Mouse (Mus musculus) thymus, adult 2 months (tissue): Measurements from ENCODE around the gene Brox. TPM values are rescaled to one million over a fixed set of nuclear protein-coding genes. Genes with fewer than 3 reads are reported as not detected.

ENCODE experiments used
- DNase-seq: peaks from one replicate; pipeline ENCODE4 v3.0.0; 2021
- H3K27ac ChIP-seq: fragments of 200-500 bp; 2 replicates; pipeline ENCODE4 v1.5.1; 2012; ENCODE audit warnings: low read length, control low read depth; ENCODE audit not compliant: control insufficient read depth, insufficient read depth
- H3K27me3 ChIP-seq: fragments of 200-500 bp; 2 replicates; pipeline ENCODE4 v1.6.1; 2012; ENCODE audit warnings: mild to moderate bottlenecking, low read length, moderate library complexity, mixed read lengths; ENCODE audit not compliant: control insufficient read depth, insufficient read depth
- H3K36me3 ChIP-seq: fragments of 200-500 bp; 2 replicates; pipeline ENCODE4 v1.6.1; 2012; ENCODE audit warnings: mild to moderate bottlenecking, low read length, moderate library complexity; ENCODE audit not compliant: control insufficient read depth, insufficient read depth
- H3K4me1 ChIP-seq: fragments of 200-500 bp; replicated peaks from 2 replicates; pipeline ENCODE4 v1.6.1; 2012; ENCODE audit warnings: low read length; ENCODE audit not compliant: control insufficient read depth, insufficient read depth
- H3K4me3 ChIP-seq: fragments of 200-500 bp; 2 replicates; pipeline ENCODE4 v1.5.1; 2012; ENCODE audit warnings: mild to moderate bottlenecking, low read length, control low read depth, moderate library complexity; ENCODE audit not compliant: control insufficient read depth, insufficient read depth
- CTCF ChIP-seq: fragments of 200-500 bp; IDR thresholded peaks from 2 replicates; pipeline ENCODE4 v1.5.1; 2012; ENCODE audit warnings: mild to moderate bottlenecking, control low read depth, low read length, moderate library complexity, borderline replicate concordance; ENCODE audit not compliant: control insufficient read depth, poor library complexity, insufficient read depth; ENCODE audit errors: extremely low read depth
- POLR2A ChIP-seq: fragments of 200-500 bp; IDR thresholded peaks from 2 replicates; pipeline ENCODE4 v1.6.1; 2012; ENCODE audit warnings: mild to moderate bottlenecking, low read length, control low read depth, moderate library complexity; ENCODE audit not compliant: control insufficient read depth, poor library complexity, insufficient read depth; ENCODE audit errors: extremely low read depth
- WGBS: fragments of 180-500 bp; shearing (Covaris S2); methylation state at CpG from one replicate; pipeline ENCODE4 v1.1.7; 2018; 5-methylcytosine and 5-hydroxymethylcytosine counted together
- polyA plus RNA-seq: library from polyadenylated mRNA; depleted of rRNA; stranded (reverse); fragments of >200 nt; gene quantifications from 2 replicates; pipeline ENCODE4 v1.2.3, GENCODE M21; 2012

Gene Brox
- polyA plus RNA-seq, 1 experiment: 34.2 TPM

- H3K27me3 ChIP-seq: no peaks in the 10 kb centered on the region
- no peaks in the 10 kb centered on the region for H3K4me1 ChIP-seq
- peaks cover under 1% of the 10 kb centered on the region for H3K36me3 ChIP-seq
- 65% methylated on average over 10 of the region's 10 CpGs for WGBS
- peak; percentile 13 for DNase-seq
- H3K4me3 ChIP-seq: no peak overlapping the region
- no peak overlapping the region for H3K27ac ChIP-seq
- TF ChIP-seq CTCF: no peak
- no peak for TF ChIP-seq POLR2A
These were observed 23.9 kb downstream of the Brox start for GRCm38 (mm10) chr1:183272867-183273818.

DNA sequence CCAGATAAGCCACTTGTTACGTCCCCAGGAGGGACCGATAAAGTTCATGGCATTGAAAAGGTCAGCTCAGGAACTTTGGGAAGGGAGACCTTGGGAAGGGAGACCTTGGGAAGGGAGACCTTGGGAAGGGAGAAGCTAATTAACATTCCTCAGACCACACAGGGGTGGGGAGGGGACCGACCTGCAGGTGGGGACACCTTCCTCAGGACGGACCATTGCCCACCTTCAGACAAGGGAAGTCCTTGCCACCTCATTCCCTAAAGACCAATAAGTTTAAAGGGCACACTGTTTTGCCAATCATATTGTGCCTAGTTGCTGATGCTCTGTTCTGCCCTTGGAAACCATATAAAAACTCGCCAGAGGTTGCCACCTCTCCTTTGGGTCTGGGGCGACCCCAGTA lies 29.4 kb downstream of the Brox start:
- Histone ChIP-seq H3K36me3 (no peaks in the 10 kb centered on the region), H3K4me1 (peaks cover 10% of the 10 kb centered on the region), H3K27me3 (no peaks in the 10 kb centered on the region), H3K27ac (no peak overlapping the region), H3K4me3 (no peak overlapping the region)
- 95% methylated on average over 6 of the region's 6 CpGs for WGBS
- TF ChIP-seq CTCF (no peak), POLR2A (no peak)
- no peak for DNase-seq

- WGBS: 44% methylated on average over 14 of the region's 14 CpGs
- Histone ChIP-seq H3K27ac (peak overlapping the region; percentile 91), H3K4me3 (peak overlapping the region; percentile 32), H3K4me1 (peaks cover 10% of the 10 kb centered on the region), H3K36me3 (no peaks in the 10 kb centered on the region), H3K27me3 (no peaks in the 10 kb centered on the region)
- TF ChIP-seq POLR2A (no peak), CTCF (peak; percentile 17; the same call in 1 of the 2 replicates)
- DNase-seq: peak; percentile 53
These were observed 31.1 kb downstream of the Brox start for GRCm38 (mm10) chr1:183265921-183266467.

GRCm38 (mm10) chr1:183264145-183265008 lies 32.7 kb downstream of the Brox start:
- no peaks in the 10 kb centered on the region for H3K36me3 ChIP-seq
- DNase-seq: no peak
- no peak overlapping the region for H3K4me3 ChIP-seq
- H3K27me3 ChIP-seq: no peaks in the 10 kb centered on the region
- no peak for TF ChIP-seq POLR2A
- 93% methylated on average over 13 of the region's 13 CpGs for WGBS
- H3K27ac ChIP-seq: no peak overlapping the region
- peaks cover 10% of the 10 kb centered on the region for H3K4me1 ChIP-seq

DNA sequence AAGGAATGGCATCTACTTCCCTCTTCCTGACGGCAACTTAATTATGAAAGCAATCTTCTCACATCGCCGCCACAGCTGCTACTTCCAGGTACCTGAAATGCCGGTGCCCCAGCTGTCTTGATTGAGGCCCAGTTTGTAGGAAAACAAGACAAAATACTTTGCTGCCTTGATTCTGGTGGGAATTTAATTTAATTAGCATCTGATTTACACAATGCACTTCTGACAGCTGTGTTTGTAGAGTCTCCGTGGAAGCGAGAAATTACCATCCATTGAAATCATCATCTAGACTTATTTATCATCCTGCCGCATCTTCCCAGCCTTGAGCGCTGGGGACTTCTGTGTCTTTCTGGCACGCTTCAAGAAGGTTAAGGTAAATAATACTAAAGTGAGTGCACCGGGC lies 44.5 kb downstream of the Brox start:
- H3K27me3 ChIP-seq: no peaks in the 10 kb centered on the region
- no peak for DNase-seq
- H3K27ac ChIP-seq: no peak overlapping the region
- no peak overlapping the region for H3K4me3 ChIP-seq
- WGBS: 76% methylated on average over 10 of the region's 10 CpGs
- peaks cover 31% of the 10 kb centered on the region for H3K4me1 ChIP-seq
- no peaks in the 10 kb centered on the region for H3K36me3 ChIP-seq
- TF ChIP-seq CTCF (no peak), POLR2A (no peak)

DNA sequence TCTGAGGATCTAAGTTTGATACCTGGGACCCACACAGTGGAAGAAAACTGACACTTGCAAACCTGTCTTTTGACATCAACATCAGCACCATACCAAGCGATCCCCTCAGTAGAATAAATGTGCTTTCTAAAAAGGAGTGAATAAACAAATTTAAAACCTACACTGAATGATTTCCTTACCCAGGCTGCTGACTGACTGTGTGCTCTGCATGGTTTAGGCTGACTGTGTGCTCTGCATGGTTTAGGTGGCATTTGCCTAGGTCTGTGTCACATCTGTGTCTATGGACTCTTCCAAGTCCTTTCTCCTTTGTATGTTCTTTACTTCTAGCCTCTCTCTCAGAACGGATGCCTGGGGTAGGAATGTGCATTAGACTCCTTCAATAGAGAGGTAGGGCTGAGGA lies 45.3 kb downstream of the Brox start:
- Histone ChIP-seq H3K27me3 (no peaks in the 10 kb centered on the region), H3K36me3 (no peaks in the 10 kb centered on the region), H3K27ac (no peak overlapping the region), H3K4me1 (peaks cover 31% of the 10 kb centered on the region), H3K4me3 (no peak overlapping the region)
- no peak for DNase-seq
- TF ChIP-seq CTCF (no peak), POLR2A (no peak)
- WGBS: 100% methylated on average over 2 of the region's 2 CpGs
